Mouse (Mus musculus) thymus, postnatal 36 days (tissue): ENCODE measurements around the gene Prp2.
"Not testable (repeated sequence)": the region's sequence is repeated elsewhere in the genome, so short reads cannot be mapped to it uniquely, and the experiment has no call there.

Source experiments
- DNase-seq, 2 experiments: peaks; one replicate each; pipeline ENCODE4 v3.0.0; 2022; ENCODE audit warnings: mixed read lengths in 2 of 2

Gene Prp2

DNA sequence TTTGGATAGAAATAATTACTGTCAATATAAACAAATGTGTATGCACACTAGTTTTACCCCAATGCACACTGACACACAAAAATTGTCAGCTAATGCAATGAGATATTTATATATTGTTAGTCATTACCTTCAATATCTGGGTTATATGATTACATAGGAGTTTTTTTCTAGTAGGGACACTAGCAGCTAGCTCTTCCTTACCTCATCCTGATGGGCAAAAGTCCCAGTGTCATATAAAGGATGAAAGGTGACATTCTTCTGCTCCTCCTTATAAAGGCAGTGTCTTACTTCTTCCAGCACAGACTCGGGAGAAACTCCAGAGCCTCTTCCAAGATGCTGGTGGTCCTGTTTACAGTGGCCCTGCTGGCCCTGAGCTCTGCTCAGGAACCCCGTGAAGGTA is at the start of gene Prp2:
Prp2 (plus strand) TSS at position 301 of the 400 bp plus-strand sequence.
- DNase-seq: not testable (repeated sequence)

DNA sequence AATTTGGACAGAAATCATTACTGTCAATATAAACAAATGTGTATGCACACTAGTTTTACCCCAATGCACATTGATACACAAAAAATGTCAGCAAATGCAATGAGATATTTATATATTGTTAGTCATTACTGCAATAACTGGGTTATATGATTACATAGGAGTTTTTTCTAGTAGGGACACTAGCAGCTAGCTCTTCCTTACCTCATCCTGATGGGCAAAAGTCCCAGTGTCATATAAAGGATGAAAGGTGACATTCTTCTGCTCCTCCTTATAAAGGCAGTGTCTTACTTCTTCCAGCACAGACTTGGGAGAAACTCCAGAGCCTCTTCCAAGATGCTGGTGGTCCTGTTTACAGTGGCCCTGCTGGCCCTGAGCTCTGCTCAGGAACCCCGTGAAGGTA is 26.2 kb upstream of the Prp2 start, which contains the start of gene Prh1:
Prh1 (plus strand) TSS at position 301 of the 400 bp plus-strand sequence.
- DNase-seq: not testable (repeated sequence)

DNA sequence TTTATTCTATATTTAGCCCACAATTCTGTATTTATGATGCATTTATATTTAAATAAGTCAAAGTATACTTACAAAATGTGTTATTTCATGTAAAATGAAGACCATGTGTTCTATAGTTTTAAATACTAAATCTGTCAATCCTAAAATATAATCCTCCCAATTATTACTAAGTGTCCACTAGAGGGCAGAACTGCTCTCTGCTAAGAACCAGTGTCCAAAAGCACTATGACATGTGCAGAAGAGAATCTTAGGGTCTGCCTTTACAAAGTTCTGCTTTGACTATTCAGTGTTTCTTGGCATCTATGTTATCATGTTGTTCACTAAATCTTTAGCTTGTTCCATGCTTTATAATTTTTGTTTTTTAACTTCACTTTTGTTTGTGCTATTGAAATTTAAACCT is 53.7 kb downstream of the Prp2 start:
- DNase-seq: no peak
